Mouse (Mus musculus) ovary, adult 18-20 months (tissue): ENCODE measurements around the gene Cerkl.

Experiments
- DNase-seq: peaks from one replicate; pipeline ENCODE4 v3.0.0; 2022; ENCODE audit warnings: low spot score, mixed read lengths

Gene Cerkl

DNA sequence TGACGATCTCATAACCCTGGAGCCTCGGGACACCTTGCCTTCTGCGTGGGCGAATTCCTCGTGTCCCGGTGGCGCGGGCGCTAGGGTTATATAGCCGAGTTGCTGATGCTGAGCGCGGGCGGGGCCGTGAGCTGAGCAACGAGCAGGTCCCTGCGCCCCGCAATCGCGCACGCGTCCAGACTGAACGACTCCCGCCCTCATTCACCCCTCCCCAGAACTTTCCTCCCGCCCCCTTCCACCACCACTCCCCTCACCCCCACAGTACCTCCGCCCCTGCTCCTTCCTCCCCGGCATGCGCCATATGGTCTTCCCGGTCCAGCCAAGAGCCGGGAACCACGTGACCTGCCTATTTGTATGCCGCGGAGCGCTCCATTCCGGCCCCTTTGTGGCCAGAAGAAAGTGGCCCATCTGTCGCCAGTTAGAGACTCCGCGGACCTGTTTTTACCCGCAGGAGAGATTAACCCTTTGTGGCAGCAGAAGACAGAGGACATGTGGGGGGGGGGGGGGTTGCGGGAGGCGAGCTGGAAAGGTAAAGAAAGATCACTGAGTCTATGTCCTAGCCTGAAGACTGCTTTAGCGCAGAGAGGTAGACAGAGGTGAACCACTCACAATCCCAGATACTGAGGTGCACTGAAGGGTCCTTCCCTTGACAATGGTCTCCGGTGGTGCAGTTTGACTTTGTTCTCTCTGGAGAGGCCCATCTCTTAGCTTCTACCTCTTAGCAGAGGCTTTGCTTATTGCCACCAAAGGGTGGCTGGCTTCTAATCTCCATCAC is at the start of gene Cerkl, which contains the start of gene Neurod1:
Gene Cerkl (minus strand): TSS at position 211 of the 775 bp plus-strand sequence.
Gene Neurod1 (minus strand): TSS at position 177 of the 775 bp plus-strand sequence.
- DNase-seq = no peak

DNA sequence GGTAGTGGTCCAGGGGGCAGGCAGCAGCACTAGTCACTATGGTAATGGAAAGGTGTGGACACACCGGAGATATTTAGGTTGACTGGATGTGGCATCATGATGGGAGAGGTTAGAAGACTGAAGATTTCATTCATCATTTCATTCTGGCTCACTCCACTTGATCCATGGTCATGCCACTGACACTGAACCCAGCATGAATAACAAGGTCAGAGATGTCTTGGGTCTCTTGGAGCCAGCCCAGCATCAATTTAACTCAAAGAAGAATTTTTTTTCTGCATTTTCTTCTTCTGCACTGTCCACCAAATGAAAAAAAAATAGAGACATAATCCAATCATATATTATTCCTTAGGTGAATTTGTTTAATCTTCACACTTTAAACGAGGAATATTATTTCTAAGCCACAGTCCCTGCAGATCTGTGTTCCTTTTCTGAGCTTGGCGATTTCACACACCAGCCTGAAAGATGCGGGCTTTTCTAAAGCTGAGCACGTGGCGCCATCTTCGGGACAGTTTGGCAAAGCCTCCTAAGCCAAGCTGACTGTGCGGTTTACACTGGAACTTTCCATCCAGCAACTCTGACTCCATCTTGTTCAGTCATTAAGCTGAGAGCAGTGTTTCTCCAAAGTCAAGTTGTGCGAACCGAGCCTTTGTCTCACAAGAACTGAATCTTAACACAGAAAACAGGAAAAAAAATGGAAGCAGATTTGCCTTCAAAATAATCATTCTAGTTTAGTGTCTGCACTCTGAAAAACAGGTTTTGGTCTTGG is 42.6 kb upstream of the Cerkl start:
- no peak for DNase-seq

DNA sequence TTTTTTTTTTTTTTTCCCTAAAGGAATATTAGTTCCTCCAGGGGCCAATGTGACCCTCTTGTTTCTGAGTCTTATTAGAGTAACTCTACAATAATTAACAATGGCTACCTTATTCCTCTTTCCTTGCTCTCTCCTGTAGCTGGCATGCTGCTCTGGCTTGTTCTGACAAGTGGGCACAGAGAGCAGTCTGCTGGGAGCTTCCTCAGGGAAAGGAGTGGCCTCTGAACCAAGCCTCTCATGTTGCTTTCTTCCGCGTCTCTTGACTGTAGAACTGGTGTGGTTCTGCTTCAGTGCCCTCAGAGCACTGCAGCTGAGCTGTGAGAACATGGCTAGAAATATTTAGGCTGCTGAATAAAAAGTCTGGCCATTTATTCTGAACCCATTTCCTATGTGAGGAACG is 28.5 kb upstream of the Cerkl start:
- DNase-seq = no peak

DNA sequence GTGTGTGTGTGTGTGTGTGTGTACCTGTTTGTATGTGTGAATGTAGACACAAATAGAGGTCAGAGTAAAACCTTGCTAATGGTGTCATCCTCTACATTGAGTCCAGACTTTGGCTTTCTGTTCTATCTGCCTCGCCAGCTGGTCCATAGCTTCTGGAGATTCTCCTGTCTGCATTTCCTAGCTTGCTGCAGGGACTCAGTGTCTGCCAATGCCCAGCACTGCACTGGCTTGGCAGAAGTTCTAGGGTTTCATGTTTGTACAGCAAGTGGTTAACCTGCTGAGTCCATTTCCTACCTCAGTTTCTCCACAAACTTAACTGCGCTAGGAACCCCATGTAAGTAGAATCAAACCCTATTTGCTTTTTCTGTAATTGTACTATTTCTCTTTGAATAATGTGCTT is 25.9 kb upstream of the Cerkl start:
- DNase-seq = no peak

DNA sequence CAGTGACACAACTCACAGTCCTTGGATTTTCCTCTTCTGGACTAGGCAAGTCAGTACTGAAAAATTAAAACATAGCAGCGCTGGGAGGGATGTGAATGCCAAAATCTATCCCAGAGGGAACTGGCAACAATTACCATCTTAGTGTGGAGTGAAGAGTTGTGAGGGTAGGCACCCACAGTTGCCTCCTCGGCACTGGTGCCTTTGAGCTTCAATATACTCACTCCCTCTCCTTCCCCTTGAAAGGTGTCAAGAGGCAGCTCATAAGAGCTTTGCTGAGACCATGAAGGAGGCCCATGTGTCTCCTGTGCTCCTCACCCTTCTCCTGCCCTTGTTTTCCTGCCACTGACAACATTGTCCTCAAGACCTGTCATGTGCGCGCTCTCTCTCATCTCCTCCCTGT is 5.8 kb upstream of the Cerkl start:
- DNase-seq = no peak

DNA sequence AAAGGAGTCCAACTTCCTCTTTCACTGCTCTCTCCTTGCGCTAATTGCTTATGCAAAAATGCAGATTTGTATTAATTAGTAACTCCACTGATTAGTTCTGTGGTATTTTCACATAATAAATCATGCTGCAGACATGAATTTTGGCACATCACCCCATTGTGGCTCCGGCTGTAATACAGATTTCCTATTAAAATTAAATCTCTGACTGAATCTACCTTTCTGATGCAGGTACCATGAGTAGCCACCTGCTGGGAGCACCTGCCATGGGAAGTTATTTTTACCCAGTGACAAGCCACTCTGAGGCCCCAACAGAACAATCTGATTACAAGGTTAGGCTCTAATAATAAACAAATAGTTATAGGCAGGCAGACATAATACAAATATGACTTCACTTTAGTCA is 5.3 kb upstream of the Cerkl start:
- no peak for DNase-seq

DNA sequence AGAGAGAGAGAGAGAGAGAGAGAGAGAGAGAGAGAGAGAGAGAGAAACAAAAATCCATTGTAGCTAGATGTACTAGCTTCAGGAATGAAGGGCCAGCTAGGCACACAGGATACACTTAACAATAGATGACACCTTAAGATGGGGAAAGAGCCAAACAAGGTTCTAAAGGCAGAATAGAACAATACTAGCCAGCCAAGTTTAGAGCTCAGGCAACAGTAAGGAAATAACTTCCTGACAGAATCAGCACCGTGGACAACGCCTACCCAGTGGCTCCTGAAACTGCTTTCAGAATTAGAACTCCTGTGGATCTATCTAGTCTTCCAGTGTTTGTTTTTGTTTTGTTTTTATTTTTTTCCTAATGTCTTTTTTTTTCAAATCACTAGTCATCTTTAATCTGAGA is 4.0 kb upstream of the Cerkl start:
- no peak for DNase-seq

DNA sequence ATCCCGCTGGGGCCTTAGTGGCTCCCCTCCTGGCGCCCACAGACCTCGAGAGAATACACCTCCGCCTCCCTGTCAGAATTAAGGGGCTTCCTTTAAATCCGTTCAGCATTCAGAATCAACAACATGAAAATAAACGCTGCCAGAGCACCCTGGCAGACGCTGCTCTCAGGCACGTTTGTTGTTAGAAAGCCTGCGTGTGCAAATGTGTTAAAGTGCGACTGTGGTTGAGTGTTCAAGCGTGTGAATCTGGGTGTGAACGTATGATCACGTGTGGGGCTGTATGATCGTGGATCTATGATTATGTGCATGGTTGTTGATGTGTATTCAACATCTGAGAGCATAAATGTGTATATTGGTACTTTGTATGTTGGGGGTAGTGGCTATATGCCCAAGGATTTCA is 3.5 kb upstream of the Cerkl start:
- DNase-seq = no peak

DNA sequence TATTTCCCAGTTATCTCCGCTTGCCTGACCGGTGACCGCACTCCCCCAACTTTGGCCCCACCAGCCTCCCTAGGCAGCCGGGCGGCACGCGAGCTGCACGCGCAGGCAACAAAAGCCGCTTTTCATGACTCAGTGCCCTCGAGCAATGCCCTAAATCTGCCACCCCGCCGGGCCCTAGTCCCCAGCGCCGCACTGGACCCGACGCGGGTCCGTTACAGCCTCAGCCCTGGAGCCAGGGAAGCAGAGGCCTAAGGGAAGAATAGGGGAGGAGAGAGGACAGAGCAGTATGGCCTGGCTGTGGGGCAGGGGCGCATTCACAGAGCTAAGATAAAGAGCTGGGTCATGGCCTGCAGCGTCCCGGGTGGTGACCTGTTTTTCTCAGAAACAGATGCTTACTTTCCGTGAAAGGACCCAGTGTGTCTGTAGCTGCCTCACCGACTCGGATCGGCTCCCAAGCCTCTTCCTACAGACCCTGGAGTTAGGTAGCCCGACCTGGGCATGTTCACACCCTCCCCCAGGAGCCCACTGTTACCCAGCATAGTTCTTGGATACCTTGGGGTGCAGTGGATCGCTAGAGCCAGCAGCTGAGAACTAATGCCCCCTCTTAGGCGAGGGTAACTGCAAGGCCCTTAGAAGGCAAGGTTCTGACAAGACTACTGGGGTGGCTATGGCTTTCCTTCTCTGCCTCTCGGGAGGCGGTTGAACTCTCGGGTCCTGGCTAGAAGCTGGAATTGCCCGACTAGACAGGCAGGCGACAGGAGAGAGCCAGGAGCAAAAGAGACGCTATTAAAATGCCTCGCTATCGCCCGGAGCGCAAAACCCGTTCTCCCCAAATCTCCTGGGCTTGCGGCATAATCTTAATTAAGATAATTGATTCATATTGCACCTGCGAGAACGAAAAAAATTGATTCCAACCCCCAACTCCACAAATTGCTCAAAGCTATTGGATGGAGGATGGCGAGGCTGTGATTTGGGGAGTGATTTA is 2.8 kb upstream of the Cerkl start:
- no peak for DNase-seq

DNA sequence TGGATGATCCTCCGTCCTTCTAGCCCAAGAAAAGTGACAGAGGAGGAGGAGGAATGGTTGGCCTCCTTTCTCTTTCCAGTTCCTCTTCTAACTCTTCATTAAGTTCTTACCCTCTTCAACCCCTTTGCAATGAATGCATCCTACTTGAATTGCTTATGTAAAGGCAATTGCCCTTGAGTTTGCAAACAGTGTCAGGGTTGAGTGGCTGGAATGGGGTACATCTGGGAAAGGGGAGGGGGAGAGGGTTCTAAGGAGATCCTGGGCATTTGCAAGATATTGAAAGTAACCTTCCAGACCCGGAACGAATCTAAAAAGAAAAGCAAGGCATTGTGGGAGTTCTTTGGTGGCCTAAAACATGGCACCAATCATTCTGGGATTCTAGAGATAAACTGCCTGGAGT is 1.3 kb upstream of the Cerkl start:
- no peak for DNase-seq

DNA sequence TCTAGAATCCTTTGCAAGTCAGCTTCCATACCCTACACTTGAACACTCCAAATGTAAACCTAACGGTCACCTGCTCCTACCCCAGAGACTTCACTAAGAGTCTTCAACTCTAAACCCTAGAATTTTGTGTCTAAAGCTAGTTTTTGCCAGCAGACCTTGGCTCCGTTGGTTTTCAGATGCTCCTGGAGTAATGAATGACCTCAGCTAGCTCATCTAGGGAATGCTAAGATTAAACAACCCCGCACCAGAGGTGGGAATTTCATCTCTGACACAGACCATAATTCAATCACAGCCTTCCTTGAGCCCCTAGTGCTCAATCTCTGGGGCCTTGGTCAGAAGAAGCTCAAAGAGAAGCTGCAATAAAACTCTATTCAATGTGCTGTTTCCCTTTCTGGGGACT is 849 bp upstream of the Cerkl start:
- DNase-seq = no peak

DNA sequence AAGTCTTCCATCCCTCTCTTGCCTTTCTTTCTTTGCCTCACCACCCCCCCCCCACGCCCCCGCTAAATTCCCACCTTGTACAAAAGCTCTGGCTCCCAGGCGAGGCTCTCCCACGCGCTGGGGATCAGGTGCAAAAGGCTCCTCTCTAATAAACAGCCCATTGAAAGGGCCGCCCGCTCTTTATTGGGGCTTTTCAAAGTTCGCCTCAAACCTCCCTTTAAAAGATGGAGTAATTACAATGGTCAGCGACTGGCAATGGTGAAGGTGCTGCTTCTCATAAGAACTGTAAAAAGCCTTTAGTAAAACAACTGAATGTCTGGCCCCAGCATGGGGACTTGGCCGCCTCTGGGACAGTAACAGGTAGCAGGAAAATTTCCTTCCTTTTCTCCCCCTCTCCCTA is 939 bp downstream of the Cerkl start:
- no peak for DNase-seq

DNA sequence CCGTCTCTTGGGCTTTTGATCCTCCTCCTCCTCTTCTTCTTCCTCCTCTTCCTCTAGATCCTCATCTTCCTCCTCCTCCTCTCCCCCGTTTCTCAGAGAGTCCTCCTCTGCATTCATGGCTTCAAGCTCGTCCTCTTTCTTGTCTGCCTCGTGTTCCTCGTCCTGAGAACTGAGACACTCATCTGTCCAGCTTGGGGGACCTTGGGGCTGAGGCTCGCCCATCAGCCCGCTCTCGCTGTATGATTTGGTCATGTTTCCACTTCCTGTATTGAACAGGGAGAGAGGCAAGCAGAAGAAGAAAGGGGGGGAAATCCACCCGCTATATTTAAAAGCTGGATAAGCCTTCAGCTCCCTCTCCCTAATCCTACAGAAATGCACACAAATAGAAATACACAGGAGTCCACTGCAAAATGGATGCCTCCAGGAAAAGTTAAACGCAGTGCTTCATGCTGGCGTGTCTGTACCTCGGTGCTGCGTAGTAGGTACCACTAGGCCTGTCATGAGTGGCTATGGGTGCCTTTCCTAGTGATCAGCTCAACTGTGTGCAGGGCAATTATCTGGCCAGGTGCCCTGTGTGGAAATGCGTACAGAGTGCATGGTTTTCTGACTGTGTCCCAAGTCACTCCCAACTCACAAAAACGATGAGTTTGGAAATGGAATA is 1.7 kb downstream of the Cerkl start:
- DNase-seq = no peak

DNA sequence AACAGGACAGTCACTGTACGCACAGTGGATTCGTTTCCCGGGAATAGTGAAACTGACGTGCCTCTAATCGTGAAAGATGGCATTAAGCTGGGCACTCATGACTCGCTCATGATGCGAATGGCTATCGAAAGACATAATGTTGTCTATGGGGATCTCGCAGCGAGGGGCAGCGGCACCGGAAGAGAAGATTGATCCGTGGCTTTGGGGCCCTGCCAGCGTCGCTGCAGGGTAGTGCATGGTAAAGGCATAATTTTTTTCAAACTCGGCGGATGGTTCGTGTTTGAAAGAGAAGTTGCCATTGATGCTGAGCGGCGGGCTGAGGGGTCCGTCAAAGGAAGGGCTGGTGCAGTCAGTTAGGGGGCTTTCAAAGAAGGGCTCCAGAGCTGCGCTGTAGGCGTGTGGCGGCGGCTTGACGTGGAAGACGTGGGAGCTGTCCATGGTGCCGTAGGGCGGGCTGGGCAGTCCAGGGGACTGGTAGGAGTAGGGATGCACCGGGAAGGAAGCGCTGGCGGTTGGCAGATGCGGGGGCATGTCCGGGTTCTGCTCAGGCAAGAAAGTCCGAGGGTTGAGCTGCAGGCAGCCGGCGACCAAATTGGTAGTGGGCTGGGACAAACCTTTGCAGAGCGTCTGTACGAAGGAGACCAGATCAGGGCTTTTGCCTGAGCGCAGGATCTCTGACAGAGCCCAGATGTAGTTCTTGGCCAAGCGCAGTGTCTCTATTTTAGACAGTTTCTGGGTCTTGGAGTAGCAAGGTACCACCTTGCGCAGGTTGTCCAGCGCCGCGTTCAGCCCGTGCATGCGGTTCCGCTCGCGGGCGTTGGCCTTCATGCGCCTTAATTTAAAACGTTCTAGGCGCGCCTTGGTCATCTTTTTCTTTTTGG is 2.4 kb downstream of the Cerkl start:
- DNase-seq = peak; percentile 55

DNA sequence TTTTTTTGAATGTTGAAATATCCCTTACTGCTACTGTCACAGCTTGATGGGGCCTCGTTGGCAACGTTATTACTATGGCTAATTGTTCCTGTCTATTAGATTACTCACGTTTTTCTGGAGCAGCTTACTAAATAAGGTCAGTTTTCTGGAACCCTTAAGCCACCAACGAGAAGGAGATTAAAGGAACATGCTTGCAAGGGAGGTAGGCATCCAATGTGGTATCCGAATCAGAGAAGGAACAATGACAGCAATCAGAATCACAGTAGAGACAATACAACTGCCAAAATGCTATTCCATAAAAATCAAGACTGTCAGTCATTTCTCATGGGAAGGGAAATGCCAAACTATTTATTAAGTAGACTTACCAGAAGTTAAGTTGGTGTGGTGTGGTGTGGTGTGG is 5.1 kb downstream of the Cerkl start:
- DNase-seq = no peak

DNA sequence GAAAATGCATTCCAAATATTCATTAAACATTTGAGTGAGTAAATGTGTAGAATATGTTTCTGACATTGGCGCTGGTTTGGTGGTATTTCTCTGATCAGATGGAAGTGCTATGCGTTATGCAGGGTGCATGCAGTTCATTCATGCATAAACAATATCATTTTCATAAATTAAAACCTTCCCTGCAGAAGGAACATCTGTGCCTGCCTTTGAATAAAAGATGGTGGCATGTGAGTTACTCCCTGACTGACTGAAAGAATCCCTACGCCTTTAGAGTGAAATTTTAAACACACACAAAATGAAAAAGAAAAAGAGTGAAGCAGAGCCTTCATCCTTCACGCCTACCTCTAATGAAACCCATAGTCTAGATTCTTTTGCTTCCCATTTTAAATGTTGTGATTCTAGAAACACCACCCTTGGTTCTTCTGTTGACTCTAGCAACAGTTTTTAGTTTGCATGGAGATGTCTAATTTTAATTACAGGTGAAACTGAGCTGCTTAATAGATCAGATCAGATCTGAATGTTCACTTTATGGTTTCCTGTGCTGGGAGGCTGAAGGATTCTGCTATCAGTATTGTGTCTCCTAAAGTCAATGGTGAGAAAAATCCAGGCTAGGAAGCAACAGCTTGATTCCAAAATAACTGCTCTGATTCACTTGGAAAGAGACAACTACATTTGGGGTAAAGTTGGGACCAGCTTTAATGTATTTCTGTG is 5.7 kb downstream of the Cerkl start:
- DNase-seq = no peak

DNA sequence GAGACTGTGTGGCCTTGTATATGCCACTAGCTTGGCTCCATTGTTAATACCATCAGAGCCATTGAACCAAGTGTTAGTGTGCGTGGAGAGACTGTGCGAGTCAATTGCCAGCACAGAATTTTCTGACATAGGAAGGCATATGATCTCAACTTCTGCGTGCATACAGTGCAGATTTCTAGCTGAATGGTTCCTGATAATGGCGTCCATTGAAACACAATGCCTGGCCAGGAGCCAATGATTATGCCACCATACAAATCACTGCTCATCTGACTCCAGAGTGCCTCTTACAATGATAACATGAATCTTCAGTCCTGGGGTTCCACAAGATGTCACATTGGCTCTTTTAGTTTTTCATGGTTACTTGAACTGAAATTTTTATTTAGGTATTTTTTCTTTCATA is 7.2 kb downstream of the Cerkl start:
- no peak for DNase-seq

DNA sequence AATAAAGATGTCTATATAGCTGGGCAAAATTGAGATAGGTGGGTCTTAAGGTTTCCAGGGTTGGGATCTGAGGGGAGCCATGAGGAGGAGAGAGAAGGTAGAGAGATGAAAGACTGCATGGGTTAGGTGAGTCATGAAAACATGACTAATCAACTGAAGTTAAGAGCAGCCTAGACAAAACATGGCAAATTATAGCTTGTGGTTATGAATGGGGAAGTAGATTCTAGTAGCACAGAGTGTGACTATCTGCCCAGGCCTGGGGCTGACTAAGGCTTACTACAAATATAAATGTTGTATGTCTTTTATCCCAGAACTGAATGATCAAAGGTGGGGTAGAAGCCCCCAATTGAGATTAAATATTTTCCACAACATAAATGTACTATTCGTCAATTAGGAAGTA is 9.4 kb downstream of the Cerkl start:
- DNase-seq = no peak

DNA sequence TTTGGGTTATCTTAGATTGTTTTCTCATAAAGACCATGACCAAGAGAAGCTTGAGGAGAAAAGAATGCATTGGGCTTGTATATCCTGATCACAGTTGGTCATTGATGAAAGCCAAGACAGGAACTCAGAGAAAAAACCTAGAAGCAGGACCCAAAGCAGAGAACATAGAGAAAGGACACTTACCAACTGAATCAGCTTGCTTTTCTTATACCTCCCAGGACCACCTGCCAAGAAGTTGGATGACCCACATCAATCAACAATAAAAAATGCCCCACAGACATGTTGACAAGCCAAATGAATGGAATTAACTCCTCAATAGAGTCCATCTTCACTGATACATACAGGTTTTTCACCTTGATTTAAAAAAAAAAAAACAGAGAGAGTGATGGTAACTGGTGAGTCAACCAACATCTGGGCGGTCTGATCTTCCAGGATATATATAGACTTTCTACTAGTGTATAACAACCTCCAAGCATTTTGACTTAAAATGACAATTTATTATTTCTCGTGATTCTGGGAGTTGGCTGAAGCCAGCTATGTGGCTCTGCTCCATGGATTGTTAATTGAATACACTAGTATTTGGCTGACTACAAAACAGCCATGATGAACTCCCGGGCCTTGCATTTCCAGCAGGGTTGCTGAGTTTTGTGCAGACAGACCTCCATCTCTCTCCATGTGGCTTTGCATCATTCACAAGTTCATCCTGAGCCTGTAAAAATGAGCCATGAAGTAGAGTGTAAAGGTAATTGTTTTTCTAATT is 12.5 kb downstream of the Cerkl start:
- DNase-seq = no peak
